Mouse (Mus musculus) stomach, postnatal 0 days (tissue): ENCODE measurements around the gene 3830403N18Rik.

Source experiments
- CTCF ChIP-seq: IDR thresholded peaks from 2 replicates; pipeline ENCODE4 v1.5.1; 2016; ENCODE audit warnings: antibody characterized with exemption, low read depth, mild to moderate bottlenecking, moderate library complexity
- EP300 ChIP-seq: optimal IDR thresholded peaks from 2 replicates; pipeline ENCODE3; 2016; ENCODE audit warnings: antibody characterized with exemption

GRCm38 (mm10) chrX:56151396-56151795, 15.0 kb downstream of the 3830403N18Rik start:
- TF ChIP-seq CTCF: no peak
- TF ChIP-seq EP300: no peak
